Mouse (Mus musculus) ES-Bruce4 (cell line): ENCODE results near the gene Gse1. TPM values are rescaled to one million over a fixed set of nuclear protein-coding genes. Genes with fewer than 3 reads are reported as not detected.

Experiments
- H3K27ac ChIP-seq: 2 replicates; pipeline ENCODE4 v1.5.1; 2012; ENCODE audit warnings: low read length, inconsistent platforms; ENCODE audit not compliant: insufficient read depth
- H3K27me3 ChIP-seq: 2 replicates; pipeline ENCODE4 v1.6.1; 2012; ENCODE audit warnings: mild to moderate bottlenecking, low read length, inconsistent platforms; ENCODE audit not compliant: control insufficient read depth, poor library complexity, insufficient read depth, severe bottlenecking
- H3K36me3 ChIP-seq: 2 replicates; pipeline ENCODE4 v1.6.1; 2012; ENCODE audit warnings: inconsistent platforms, mild to moderate bottlenecking, low read length, moderate library complexity; ENCODE audit not compliant: control insufficient read depth, poor library complexity, insufficient read depth, severe bottlenecking
- H3K4me1 ChIP-seq: one replicate; pipeline ENCODE4 v1.8.1; 2011; ENCODE audit warnings: low read length; ENCODE audit not compliant: control insufficient read depth, insufficient read depth
- H3K4me3 ChIP-seq: 2 replicates; pipeline ENCODE4 v1.5.1; 2011; ENCODE audit warnings: low read depth, mild to moderate bottlenecking, low read length
- H3K9ac ChIP-seq: 2 replicates; pipeline ENCODE4 v1.6.1; 2012; ENCODE audit warnings: low read depth, mild to moderate bottlenecking, inconsistent platforms; ENCODE audit not compliant: poor library complexity, severe bottlenecking
- H3K9me3 ChIP-seq: replicated peaks from 2 replicates; pipeline ENCODE4 v1.6.1; 2012; ENCODE audit warnings: mild to moderate bottlenecking, low read length, inconsistent platforms; ENCODE audit not compliant: control insufficient read depth, poor library complexity, insufficient read depth, severe bottlenecking
- CTCF ChIP-seq: IDR thresholded peaks from one replicate; pipeline ENCODE4 v1.8.1; 2011; ENCODE audit warnings: low read depth, low read length
- EP300 ChIP-seq: IDR thresholded peaks from 2 replicates; pipeline ENCODE4 v1.6.1; 2011; ENCODE audit warnings: low read depth, low read length; ENCODE audit not compliant: insufficient read depth
- POLR2A ChIP-seq: IDR thresholded peaks from one replicate; pipeline ENCODE4 v1.8.1; 2011; ENCODE audit warnings: low read length; ENCODE audit not compliant: insufficient read depth
- polyA plus RNA-seq: library from polyadenylated mRNA; stranded (reverse); fragments of >200 nt; gene quantifications from 2 replicates; pipeline ENCODE4 v1.2.4, GENCODE M21; 2011; ENCODE audit warnings: low read depth; ENCODE audit not compliant: missing spikeins, insufficient read depth, insufficient read length

Gse1 gene
- polyA plus RNA-seq, 1 experiment: 31.8 TPM

DNA sequence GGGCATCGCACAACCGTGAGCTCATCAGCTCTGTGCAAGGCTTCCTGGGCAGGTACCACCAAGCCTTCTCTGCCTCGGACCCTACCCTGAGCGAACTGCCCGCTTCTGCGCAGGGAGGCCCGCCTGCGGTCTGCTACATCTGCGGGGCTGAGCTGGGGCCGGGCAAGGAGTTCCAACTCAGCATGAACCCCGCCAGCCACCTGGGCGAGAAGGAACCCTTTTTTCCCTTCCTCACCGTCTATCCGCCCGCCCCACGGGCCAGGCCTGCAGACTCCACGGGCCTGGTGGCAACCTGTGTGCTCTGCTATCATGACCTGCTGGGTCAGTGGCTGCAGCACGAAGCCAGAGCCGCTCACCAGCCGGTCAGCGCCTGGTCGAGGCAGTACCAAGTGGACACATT is 1.8 kb downstream of the Gse1 start:
- Histone ChIP-seq H3K9ac (peak overlapping the region; percentile 92; the same call in 1 of the 2 replicates), H3K4me1 (no peaks in the 10 kb centered on the region), H3K27me3 (0 out of 2 replicates have a peak, but pooled peaks cover 7% of the 10 kb centered on the region)

DNA sequence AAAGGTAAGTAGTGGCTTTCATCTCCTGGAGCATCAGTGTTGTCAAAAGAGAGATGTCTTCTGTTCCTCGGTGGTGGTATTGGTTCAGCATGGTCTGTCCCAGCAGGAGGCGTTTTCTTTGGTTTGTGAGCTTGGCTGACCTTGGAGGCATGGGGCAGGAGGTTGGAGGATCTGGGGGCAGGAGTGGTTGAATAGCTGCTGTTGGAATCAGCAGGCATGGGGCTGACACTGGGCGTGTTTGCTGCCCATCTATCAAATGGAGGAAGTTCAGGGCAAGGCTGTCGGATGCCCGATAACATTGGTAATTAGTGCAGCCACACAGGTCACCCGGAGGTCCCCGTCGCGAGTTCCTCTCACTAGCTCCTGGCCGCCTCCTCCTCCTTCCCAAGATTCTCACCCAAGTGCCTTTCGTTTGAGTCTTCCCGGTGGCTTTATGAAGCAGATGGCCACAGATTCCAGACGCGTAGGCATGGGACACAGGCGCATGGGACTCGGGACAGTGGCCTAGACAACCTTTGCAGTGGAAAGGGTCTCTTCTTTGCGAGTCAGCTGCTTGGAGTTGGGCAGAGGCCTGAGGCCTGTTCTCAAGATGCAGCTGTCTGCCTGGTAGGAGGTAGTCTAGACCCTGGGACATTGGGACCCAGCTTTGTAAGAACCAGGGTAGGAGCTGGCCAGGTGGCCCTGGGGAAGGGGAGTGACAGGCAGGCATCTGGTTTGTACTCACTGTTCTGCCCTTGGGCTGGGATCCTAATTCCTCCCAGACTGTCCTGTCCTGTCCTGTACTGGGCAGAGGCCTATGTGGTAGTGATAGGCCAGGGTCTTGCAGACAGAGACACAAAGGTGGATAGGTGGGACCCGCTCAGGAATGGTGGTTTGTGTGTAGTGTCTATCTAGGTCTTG is 2.7 kb downstream of the Gse1 start:
- Histone ChIP-seq H3K9ac (no peak overlapping the region), H3K27me3 (0 out of 2 replicates have a peak, but pooled peaks cover 7% of the 10 kb centered on the region), H3K4me3 (no peak overlapping the region), H3K27ac (no peak overlapping the region), H3K36me3 (no peaks in the 10 kb centered on the region), H3K4me1 (no peaks in the 10 kb centered on the region), H3K9me3 (no peaks in the 10 kb centered on the region)
- no peak for TF ChIP-seq POLR2A
- no peak for TF ChIP-seq CTCF
- no peak for TF ChIP-seq EP300

More for the DNA sequence above, 1.8 kb downstream of the Gse1 start:
- H3K9me3 ChIP-seq: no peaks in the 10 kb centered on the region
- no peaks in the 10 kb centered on the region for H3K36me3 ChIP-seq
- no peak for TF ChIP-seq CTCF
- H3K4me3 ChIP-seq: peak overlapping the region; percentile 73
- no peak overlapping the region for H3K27ac ChIP-seq

DNA sequence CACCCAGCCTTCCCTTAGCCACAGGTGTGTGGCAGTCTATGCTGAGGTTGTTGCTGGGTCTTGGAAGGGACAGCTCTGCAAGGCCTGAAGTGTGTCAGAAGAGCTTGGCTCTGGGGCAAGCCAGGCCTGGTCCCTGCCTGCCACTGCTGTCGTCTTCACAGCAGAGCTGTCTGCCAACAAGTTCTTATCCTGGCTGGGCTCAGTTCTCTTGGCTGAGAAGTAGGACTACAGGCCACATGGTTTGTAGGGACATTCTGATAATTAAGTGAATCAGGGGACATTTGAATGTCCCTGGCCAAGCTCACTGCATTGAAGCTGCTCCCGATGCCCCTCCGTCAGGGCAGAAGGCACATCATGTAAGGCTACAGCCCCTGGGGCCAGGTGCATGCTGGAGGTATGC is 3.6 kb downstream of the Gse1 start:
- Histone ChIP-seq H3K4me3 (no peak overlapping the region), H3K27ac (no peak overlapping the region), H3K27me3 (0 out of 2 replicates have a peak, but pooled peaks cover 7% of the 10 kb centered on the region), H3K9ac (no peak overlapping the region), H3K9me3 (no peaks in the 10 kb centered on the region), H3K4me1 (no peaks in the 10 kb centered on the region), H3K36me3 (no peaks in the 10 kb centered on the region)
- no peak for TF ChIP-seq EP300
- TF ChIP-seq POLR2A: no peak
- no peak for TF ChIP-seq CTCF

DNA sequence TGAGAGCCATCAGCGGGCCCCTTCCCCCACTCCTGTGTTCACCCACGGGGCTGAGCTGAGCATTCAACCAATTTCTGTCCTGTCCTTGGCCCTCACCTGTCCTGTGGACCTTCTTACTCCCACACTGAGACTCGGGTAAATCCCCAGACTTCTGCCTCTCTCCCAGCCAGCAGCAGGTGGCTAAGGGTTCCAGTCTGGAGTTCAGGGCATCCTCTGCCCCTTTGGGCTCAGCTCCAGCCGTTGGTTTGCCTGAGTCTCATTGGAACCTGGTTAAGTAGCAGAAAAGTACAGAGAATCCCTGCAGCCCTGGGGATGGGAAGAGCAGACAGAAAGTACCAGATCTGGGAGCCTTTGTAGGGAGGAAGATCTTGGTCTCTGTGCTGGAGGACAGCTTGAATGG is 4.1 kb downstream of the Gse1 start:
- TF ChIP-seq EP300 (no peak), POLR2A (no peak), CTCF (no peak)
- no peak overlapping the region for H3K27ac ChIP-seq
- no peaks in the 10 kb centered on the region for H3K9me3 ChIP-seq
- 0 out of 2 replicates have a peak, but pooled peaks cover 7% of the 10 kb centered on the region for H3K27me3 ChIP-seq
- no peak overlapping the region for H3K4me3 ChIP-seq
- no peak overlapping the region for H3K9ac ChIP-seq
- H3K4me1 ChIP-seq: no peaks in the 10 kb centered on the region
- H3K36me3 ChIP-seq: no peaks in the 10 kb centered on the region

DNA sequence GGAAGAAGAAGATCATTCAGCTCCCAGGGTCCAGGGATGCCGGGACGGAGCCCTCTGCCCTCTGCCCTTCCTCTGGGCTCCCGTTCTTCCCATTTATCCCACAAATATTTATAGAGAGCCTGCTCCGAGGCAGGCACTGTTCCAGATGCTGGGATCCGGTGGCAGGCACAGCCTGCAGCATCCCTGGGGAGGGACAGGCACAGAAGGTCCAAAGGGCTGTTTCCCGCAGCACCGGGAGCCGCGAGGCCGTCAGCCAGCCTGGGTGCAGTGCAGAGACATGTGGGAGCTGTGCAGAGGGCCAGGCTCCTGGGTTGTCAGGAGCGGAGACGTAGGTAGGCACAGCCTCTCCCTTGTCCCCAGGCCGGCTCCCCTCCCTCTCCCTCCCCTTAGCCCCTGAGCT is 4.7 kb downstream of the Gse1 start:
- H3K27me3 ChIP-seq: 0 out of 2 replicates have a peak, but pooled peaks cover 7% of the 10 kb centered on the region
- no peak overlapping the region for H3K4me3 ChIP-seq
- no peak for TF ChIP-seq CTCF
- no peak for TF ChIP-seq EP300
- no peak for TF ChIP-seq POLR2A

DNA sequence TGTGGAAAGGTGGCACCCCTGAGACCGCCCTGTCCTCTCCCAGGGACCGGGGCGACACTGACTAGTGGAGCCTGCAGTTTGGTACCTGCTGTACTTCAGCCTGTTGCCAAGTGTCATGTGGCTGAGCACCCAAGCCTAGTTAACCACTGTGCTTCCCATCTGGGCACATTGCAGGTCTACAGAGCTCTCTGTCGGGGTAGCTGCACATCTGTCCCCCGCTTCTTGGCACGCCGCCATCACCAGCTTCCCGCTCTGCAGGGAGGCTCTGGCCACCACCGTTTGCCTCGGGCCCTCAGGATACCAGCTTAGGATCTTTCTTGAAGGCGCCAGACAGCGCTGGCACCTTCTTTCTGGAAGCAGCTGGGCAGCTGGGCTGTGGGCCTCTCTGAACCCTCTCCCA is 6.2 kb downstream of the Gse1 start:
- Histone ChIP-seq H3K27me3 (no peaks in the 10 kb centered on the region), H3K4me1 (no peaks in the 10 kb centered on the region), H3K9ac (no peak overlapping the region), H3K4me3 (no peak overlapping the region), H3K36me3 (no peaks in the 10 kb centered on the region), H3K27ac (no peak overlapping the region), H3K9me3 (no peaks in the 10 kb centered on the region)
- TF ChIP-seq POLR2A (no peak), CTCF (no peak), EP300 (no peak)

More for the DNA sequence above, 4.7 kb downstream of the Gse1 start:
- H3K36me3 ChIP-seq: no peaks in the 10 kb centered on the region
- no peaks in the 10 kb centered on the region for H3K4me1 ChIP-seq
- H3K9me3 ChIP-seq: no peaks in the 10 kb centered on the region
- no peak overlapping the region for H3K27ac ChIP-seq
- no peak overlapping the region for H3K9ac ChIP-seq
